Mouse (Mus musculus): ENCODE measurements around the gene Pakap. TPM values are rescaled to one million over a fixed set of nuclear protein-coding genes. Genes with fewer than 3 reads are reported as not detected.
A peak's percentile ranks its signal among the peaks of the same experiment; 100 is the strongest.

Pakap gene
- polyA plus RNA-seq, 1 experiment, result 14.7 TPM

GRCm38 (mm10) chr4:57829131-57829530 lies 261.2 kb downstream of the Pakap start:
- Histone ChIP-seq H3K27ac (ENCODE audit: insufficient read depth, low read length) (no peak overlapping the region), H3K4me1 (ENCODE audit: control insufficient read depth, insufficient read depth, low read length) (no peaks in the 10 kb centered on the region; the same call in 1 of the 2 replicates), H3K4me3 (ENCODE audit: insufficient read depth, low read length) (no peak overlapping the region)
- TF ChIP-seq POLR2A (IDR thresholded peaks at IDR 0.05; ENCODE audit: low read depth, low read length), result no peak
- TF ChIP-seq CTCF (IDR thresholded peaks at IDR 0.05; ENCODE audit: borderline replicate concordance, insufficient read depth, low read length), result no peak

GRCm38 (mm10) chr4:57829740-57830139 lies 261.8 kb downstream of the Pakap start:
- Histone ChIP-seq H3K4me1 (ENCODE audit: control insufficient read depth, insufficient read depth, low read length) (no peaks in the 10 kb centered on the region; the same call in 1 of the 2 replicates), H3K4me3 (ENCODE audit: insufficient read depth, low read length) (no peak overlapping the region), H3K27ac (ENCODE audit: insufficient read depth, low read length) (no peak overlapping the region)
- TF ChIP-seq POLR2A (IDR thresholded peaks at IDR 0.05; ENCODE audit: low read depth, low read length) (no peak), CTCF (IDR thresholded peaks at IDR 0.05; ENCODE audit: borderline replicate concordance, insufficient read depth, low read length) (no peak)

- Histone ChIP-seq H3K4me3 (ENCODE audit: insufficient read depth, low read length) (no peak overlapping the region), H3K4me1 (ENCODE audit: control insufficient read depth, insufficient read depth, low read length) (no peaks in the 10 kb centered on the region; the same call in 1 of the 2 replicates), H3K27ac (ENCODE audit: insufficient read depth, low read length) (no peak overlapping the region)
- TF ChIP-seq CTCF (IDR thresholded peaks at IDR 0.05; ENCODE audit: borderline replicate concordance, insufficient read depth, low read length), result no peak
Observed at GRCm38 (mm10) chr4:57832318-57832717, 264.3 kb downstream of the Pakap start.

GRCm38 (mm10) chr4:57833060-57833459 lies 265.1 kb downstream of the Pakap start:
- TF ChIP-seq POLR2A (IDR thresholded peaks at IDR 0.05; ENCODE audit: low read depth, low read length), result no peak
- TF ChIP-seq CTCF (IDR thresholded peaks at IDR 0.05; ENCODE audit: borderline replicate concordance, insufficient read depth, low read length), result no peak
- Histone ChIP-seq H3K4me3 (ENCODE audit: insufficient read depth, low read length) (no peak overlapping the region), H3K4me1 (ENCODE audit: control insufficient read depth, insufficient read depth, low read length) (no peaks in the 10 kb centered on the region; the same call in 1 of the 2 replicates), H3K27ac (ENCODE audit: insufficient read depth, low read length) (no peak overlapping the region)

- Histone ChIP-seq H3K4me3 (ENCODE audit: insufficient read depth, low read length) (no peak overlapping the region), H3K27ac (ENCODE audit: insufficient read depth, low read length) (no peak overlapping the region), H3K4me1 (ENCODE audit: control insufficient read depth, insufficient read depth, low read length) (no peaks in the 10 kb centered on the region; the same call in 1 of the 2 replicates)
- no peak for TF ChIP-seq CTCF (IDR thresholded peaks at IDR 0.05; ENCODE audit: borderline replicate concordance, insufficient read depth, low read length)
- no peak for TF ChIP-seq POLR2A (IDR thresholded peaks at IDR 0.05; ENCODE audit: low read depth, low read length)
Observed at GRCm38 (mm10) chr4:57834141-57834540, 266.2 kb downstream of the Pakap start.

- Histone ChIP-seq H3K4me3 (ENCODE audit: insufficient read depth, low read length) (no peak overlapping the region), H3K4me1 (ENCODE audit: control insufficient read depth, insufficient read depth, low read length) (no peaks in the 10 kb centered on the region; the same call in 1 of the 2 replicates), H3K27ac (ENCODE audit: insufficient read depth, low read length) (no peak overlapping the region)
- TF ChIP-seq POLR2A (IDR thresholded peaks at IDR 0.05; ENCODE audit: low read depth, low read length) (no peak), CTCF (IDR thresholded peaks at IDR 0.05; ENCODE audit: borderline replicate concordance, insufficient read depth, low read length) (no peak)
Observed at GRCm38 (mm10) chr4:57837089-57837488, 269.1 kb downstream of the Pakap start.

GRCm38 (mm10) chr4:57839343-57839742 lies 271.4 kb downstream of the Pakap start:
- TF ChIP-seq CTCF (IDR thresholded peaks at IDR 0.05; ENCODE audit: borderline replicate concordance, insufficient read depth, low read length), result no peak
- TF ChIP-seq POLR2A (IDR thresholded peaks at IDR 0.05; ENCODE audit: low read depth, low read length), result no peak
- Histone ChIP-seq H3K4me1 (ENCODE audit: control insufficient read depth, insufficient read depth, low read length) (peaks cover 6% of the 10 kb centered on the region; the same call in 1 of the 2 replicates), H3K27ac (ENCODE audit: insufficient read depth, low read length) (peak overlapping the region; percentile 71), H3K4me3 (ENCODE audit: insufficient read depth, low read length) (no peak overlapping the region)

- H3K27ac ChIP-seq (ENCODE audit: insufficient read depth, low read length), result no peak overlapping the region
- peaks cover 6% of the 10 kb centered on the region; the same call in 1 of the 2 replicates for H3K4me1 ChIP-seq (ENCODE audit: control insufficient read depth, insufficient read depth, low read length)
- TF ChIP-seq POLR2A (IDR thresholded peaks at IDR 0.05; ENCODE audit: low read depth, low read length) (no peak), CTCF (IDR thresholded peaks at IDR 0.05; ENCODE audit: borderline replicate concordance, insufficient read depth, low read length) (no peak)
- H3K4me3 ChIP-seq (ENCODE audit: insufficient read depth, low read length), result no peak overlapping the region
Observed at GRCm38 (mm10) chr4:57841911-57842310, 273.9 kb downstream of the Pakap start.

GRCm38 (mm10) chr4:57842472-57843305 lies 274.7 kb downstream of the Pakap start:
- Histone ChIP-seq H3K4me1 (ENCODE audit: control insufficient read depth, insufficient read depth, low read length) (peaks cover 6% of the 10 kb centered on the region; the same call in 1 of the 2 replicates), H3K4me3 (ENCODE audit: insufficient read depth, low read length) (no peak overlapping the region), H3K27ac (ENCODE audit: insufficient read depth, low read length) (peak overlapping the region; percentile 5; the same call in 1 of the 2 replicates)
- no peak for TF ChIP-seq CTCF (IDR thresholded peaks at IDR 0.05; ENCODE audit: borderline replicate concordance, insufficient read depth, low read length)
- no peak for TF ChIP-seq POLR2A (IDR thresholded peaks at IDR 0.05; ENCODE audit: low read depth, low read length)

GRCm38 (mm10) chr4:57845031-57845431 lies 277.1 kb downstream of the Pakap start:
- H3K4me1 ChIP-seq (ENCODE audit: control insufficient read depth, insufficient read depth, low read length), result peaks cover 6% of the 10 kb centered on the region; the same call in 1 of the 2 replicates
- H3K27ac ChIP-seq (ENCODE audit: insufficient read depth, low read length), result peak overlapping the region; percentile 85
- TF ChIP-seq CTCF (IDR thresholded peaks at IDR 0.05; ENCODE audit: borderline replicate concordance, insufficient read depth, low read length) (no peak), POLR2A (IDR thresholded peaks at IDR 0.05; ENCODE audit: low read depth, low read length) (peak; percentile 93)
- H3K4me3 ChIP-seq (ENCODE audit: insufficient read depth, low read length), result peak overlapping the region; percentile 97
